Mouse (Mus musculus): Measurements from ENCODE around the gene Hpdl.
A peak's percentile ranks its signal among the peaks of the same experiment; 100 is the strongest.
"Not testable (repeated sequence)": the region's sequence is repeated elsewhere in the genome, so short reads cannot be mapped to it uniquely, and the experiment has no call there.

The Hpdl gene

GRCm38 (mm10) chr4:116821694-116822016, at the start of gene Hpdl:
Gene Hpdl, minus strand, starts transcription at chr4:116821707.
- no peak for DNase-seq

- DNase-seq, result no peak
Measured at GRCm38 (mm10) chr4:116869898-116870297, 48.4 kb upstream of the Hpdl start.

DNA sequence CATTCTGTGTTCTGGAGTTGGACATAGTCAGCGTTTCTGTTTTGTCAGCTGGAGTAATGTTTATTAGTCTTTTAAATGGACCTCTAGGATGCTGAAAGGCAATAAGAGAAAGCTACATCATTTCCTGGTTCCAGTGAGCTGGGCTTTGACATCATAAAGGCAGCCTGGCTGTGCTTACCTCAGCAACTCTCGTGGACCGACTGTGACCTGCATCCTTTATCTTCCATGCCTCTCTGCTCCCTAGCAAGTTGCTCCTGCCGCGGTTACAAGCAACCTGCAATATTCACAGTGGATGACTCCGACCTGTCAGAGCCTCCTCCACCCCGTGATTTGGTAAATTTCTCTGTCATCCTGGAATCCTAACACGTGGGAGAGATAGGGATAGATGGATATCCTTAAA, 40.5 kb upstream of the Hpdl start:
- no peak for DNase-seq

DNA sequence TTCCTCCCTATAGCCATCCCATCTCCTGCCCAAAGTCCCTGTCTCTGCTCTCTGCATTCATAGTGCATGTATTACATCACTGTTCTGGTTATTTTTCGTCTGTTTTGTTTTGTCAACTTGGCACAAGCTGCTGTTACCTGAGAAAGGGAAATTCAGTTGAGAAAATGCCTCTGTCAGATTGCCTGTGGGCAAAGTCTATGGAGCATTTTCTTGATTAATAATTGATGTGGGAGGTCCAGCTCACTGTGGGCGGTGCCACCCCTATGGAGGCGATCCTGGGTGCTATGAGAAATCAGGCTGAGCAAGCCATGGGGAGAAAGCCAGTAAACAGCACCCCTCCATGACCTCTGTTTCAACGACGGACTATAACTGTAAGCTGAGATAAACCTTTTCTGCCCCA, 38.2 kb upstream of the Hpdl start:
- peak; percentile 44 for DNase-seq

- no peak for DNase-seq
Measured at GRCm38 (mm10) chr4:116857203-116857602, 35.7 kb upstream of the Hpdl start.

- DNase-seq, result no peak
Measured at GRCm38 (mm10) chr4:116854286-116854685, 32.8 kb upstream of the Hpdl start.

- no peak for DNase-seq
Measured at GRCm38 (mm10) chr4:116849901-116850300, 28.4 kb upstream of the Hpdl start.

- DNase-seq, result no peak
Measured at GRCm38 (mm10) chr4:116844324-116844723, 22.8 kb upstream of the Hpdl start.

DNA sequence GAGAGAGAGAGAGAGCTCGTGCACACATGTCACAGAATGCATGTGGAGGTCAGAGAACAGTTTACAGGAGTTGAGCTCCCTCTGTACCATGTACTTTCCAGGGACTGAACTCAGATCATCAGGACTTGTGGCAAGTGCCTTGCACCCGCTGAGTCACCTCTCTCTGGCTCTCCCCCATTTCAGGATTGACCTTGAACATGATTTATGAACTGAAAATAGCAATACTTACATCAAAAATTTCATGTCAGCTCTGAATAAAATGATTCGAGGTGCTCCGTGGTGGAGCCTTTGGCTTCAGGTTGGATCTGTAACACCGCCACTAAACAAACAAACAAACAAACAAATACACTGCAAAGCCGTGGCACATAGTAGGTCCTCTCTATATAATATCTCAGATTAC, 19.3 kb upstream of the Hpdl start:
- no peak for DNase-seq

DNA sequence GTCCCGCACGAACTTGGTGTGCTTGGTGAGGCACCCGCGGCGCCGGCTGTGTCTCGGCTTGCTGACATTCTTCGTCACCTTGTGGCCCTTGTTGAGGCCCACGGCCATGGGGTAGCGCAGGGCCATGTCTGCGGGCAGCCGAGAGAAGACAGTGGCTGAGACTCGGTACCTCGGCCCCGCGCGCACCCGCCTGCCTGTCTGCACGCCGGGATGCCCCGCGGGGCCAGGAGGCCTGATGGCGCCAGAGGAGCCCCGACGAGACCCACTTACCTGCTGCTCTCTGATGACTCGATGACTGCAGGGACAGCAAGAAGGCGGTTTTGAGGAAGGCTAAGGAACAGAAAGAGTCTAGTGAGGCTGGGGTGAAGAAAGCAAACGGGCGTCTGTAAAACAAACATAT, 18.6 kb upstream of the Hpdl start:
- DNase-seq, result not testable (repeated sequence)

DNA sequence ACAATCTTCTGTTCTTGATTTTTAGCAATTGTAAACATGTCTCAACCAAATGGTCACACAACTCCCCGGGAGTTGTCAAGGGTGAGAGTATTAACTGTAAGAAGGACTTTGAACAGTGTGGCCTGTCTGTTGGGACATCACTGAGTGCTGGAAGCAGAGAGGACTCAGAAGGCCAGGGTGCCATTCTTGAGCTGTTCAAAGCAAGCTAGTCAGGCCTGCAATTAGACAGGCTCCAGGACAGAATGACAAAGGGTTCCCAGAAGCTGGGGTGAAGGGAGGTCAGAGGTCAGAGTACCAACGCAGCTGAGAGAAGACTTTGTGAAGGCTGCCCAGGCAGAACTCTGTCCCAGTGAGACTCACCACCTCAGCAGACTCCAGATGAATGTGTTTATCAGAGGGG, 17.5 kb upstream of the Hpdl start:
- DNase-seq, result no peak

- DNase-seq, result peak; percentile 27
Measured at GRCm38 (mm10) chr4:116830070-116830368, 8.5 kb upstream of the Hpdl start.

DNA sequence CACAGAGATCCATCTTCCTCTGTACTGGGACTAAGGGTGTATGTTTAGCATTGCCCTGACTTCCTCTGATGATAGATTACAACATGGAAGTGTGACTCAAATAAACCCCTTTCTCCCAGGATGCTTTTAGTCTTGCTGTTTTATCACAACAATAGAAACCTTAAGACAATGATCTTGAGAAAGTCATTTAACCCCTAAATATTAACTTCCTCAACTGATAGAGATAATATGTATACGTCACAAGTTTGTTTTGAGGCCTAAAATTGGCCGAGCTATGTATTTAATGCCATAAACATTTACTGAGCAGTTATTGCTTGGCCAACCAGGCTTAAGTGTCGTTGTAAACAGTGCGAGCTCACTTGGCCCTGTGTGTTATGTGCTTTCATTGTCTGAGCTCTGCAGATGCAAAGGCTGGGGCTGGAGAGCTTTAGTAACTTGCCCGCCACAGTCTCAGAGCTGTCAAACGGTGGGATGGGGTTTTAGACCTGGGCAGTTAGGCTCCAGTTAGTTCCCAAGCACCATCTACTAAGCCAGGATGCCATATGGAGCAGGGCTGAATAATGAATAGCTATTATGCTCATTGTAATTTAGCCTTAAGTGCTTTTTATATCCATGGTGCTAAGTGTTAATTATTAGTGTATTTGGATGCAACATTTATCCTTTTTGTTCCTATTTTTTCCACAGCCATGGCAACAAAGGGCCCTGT, 8.0 kb upstream of the Hpdl start:
- DNase-seq, result no peak

DNA sequence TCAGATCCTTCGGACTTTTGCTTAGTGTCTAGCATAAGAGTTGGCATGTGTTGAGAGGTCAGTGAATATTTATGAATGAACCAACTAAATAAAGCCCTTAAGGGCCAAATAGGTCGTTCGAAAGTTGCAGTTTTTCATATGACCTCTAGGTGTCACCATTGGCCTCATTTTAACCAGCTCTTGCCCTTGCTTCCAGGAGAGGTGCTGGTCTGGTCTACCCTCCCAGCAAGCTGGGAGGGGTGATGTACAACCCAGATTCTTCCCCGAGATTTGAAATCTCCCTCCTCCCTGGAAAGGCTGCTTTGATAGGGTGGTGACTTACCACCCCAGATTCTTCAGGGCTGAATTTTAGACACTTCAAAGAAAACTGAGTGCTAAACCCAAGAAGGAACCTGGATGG, 6.3 kb upstream of the Hpdl start:
- peak; percentile 37 for DNase-seq

- DNase-seq, result peak; percentile 76
Measured at GRCm38 (mm10) chr4:116824541-116825004, 3.1 kb upstream of the Hpdl start.

- DNase-seq, result peak; percentile 84
Measured at GRCm38 (mm10) chr4:116820902-116821693, 409 bp downstream of the Hpdl start.

DNA sequence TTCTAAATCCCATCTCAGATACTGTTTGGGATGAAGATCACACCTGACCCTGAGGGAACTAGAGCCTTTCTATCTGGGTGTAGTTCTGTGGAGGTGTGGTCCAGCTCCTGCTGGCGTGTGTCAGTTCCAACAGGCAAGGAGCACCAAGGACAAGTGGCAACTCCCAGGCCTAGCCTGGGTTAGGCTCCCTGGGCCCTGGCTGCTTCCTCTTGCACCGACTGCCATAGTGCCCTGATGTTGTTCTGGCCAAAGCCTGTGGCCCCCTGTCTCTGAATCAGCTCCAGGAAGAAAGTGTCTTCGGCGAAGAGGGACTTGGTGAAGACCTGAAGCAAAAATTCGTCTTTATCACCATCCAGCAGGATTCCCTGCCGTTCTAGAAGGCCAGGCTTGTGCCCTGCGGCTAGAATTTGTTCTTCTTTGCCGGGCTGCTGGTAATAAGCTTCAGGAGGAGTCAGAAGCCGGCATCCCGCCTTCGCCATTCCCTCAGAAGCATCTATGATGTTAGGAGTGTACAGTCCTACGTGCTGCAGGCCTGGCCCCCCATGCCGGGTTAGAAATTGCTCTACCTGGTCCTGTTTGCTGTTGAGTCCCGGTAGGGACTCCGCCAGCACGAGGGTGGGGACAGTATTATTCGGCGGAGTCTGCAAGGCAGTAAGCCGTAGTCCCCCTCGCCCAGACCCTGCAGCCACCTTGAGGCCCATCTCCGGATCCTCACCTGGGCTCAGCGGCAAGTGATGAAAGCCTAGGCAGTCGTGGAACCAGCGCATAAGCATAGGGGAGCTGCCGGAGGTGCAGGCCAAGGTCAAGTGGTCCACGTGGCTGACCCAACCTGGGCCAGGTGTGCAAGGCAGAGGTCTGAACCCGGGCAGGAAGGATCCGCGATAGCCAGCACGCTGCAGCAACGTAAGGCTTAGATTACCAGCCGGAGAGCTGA, 1.3 kb downstream of the Hpdl start:
- no peak for DNase-seq

- no peak for DNase-seq
Measured at GRCm38 (mm10) chr4:116817486-116817885, 4.0 kb downstream of the Hpdl start.

GRCm38 (mm10) chr4:116815276-116815675, 6.2 kb downstream of the Hpdl start:
- no peak for DNase-seq

DNA sequence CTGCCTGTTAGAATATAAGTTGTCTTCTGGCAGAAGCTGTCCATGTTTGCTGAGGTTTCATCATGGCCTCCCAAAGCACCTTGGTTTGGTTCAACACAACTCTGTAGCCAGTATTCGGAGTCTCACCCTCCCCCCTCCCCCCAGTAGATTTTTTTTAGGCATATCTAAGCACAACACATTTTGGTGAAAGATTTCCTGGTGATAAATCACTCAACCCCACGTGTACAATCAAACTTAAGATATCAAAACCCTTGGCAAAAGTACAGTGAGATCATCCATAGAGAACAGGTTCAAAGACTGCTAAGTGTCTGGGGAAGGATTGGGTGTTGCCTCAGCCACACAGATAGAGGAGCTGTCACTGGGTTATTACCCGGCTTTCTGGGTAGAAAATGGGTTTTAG, 10.5 kb downstream of the Hpdl start:
- DNase-seq, result no peak

DNA sequence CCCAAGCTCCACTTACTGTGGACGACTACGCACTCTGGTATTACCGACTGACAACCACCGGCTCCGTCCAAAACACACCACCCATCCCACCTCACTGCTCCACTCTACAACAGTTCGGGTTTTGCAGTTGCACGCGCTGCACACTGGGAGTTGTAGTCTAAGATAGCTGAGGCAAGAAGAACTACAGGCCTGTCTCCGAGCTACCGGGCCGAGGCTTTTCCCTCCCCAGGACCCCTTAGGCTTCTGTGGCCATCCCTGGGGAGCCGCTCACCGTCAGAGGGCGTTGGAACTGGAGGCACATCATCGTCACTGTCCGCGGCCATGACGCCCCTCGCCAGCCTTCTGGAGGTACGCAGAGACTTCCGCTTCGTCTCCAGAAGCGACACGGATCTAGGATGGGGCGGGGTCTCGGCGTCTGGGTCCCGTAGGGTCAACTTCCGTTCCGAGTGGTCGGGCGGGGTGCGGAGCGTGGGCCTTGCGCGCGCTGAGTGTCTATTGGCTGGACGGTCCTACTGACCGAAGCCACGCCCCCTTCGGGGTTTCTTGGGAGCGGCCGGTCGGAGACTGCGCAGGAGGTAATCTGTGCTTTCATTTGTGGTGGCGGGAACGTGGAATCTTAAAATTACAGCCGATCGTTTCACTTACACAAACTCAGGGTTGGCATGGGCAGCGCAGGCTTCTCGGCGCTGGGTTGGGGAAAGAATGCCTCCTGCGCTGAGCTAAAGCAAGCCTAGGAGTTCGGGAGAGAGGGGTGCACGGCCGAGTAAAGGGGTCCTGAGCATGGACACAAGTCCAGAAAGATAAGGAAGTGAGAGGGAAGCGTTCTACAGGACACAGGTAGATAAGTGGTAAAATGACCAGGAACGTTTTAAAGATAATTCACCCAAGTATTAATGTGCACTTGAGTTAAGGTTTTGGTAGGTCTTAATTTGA, 14.0 kb downstream of the Hpdl start, which contains the start of the genes Toe1 and Mutyh:
Gene Toe1 (minus strand): TSS at position 444 of the 933 bp plus-strand sequence.
Gene Mutyh (plus strand): TSS at position 527 of the 933 bp plus-strand sequence.
- peak; percentile 97 for DNase-seq

- DNase-seq, result peak; percentile 23
Measured at GRCm38 (mm10) chr4:116799901-116800300, 21.6 kb downstream of the Hpdl start.
